Mouse (Mus musculus): ENCODE measurements around the gene Urgcp. TPM values are rescaled to one million over a fixed set of nuclear protein-coding genes. Genes with fewer than 3 reads are reported as not detected.
A peak's percentile ranks its signal among the peaks of the same experiment; 100 is the strongest.

The Urgcp gene
- polyA plus RNA-seq, 1 experiment from 2014 or later: 7.1 TPM

DNA sequence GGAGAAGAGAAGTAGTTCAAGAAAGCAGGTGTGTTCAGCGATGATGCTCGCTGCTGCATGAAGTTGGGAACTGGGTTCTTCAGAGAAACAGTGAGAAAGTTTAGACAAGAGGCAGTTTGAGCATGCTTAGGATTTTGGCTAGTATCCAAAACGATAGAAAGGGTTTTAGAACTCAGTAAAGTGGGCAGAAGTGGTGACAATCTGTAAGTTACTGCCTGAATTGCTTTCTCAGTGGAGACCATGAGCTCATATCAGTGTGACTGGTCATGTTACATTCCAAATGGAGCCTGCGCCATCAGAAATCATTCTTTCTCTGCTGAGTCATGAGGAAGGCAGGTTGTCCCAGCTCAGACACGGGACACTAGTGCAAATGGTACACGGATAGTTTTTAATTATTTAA, 3.8 kb upstream of the Urgcp start:
- 81% methylated on average over 6 of the region's 6 CpGs for WGBS (ENCODE audit: insufficient replicate concordance)
- no peak overlapping the region for H3K27ac ChIP-seq (ENCODE audit: low read depth)
- DNase-seq: no peak

DNA sequence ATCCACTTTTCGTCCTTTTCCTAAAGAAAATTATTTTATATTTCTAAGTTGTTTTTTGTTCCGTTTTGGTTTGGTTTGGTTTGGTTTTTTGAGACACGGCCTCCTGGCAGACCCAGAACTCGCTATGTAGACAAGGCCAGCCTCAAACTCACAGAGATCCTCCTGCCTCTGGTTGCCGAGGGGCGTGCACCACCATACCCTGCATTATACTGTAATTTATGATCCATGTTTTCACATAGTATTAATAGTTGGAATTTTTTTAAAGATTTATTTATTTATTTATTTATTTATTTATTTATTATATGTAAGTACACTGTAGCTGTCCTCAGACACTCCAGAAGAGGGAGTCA, 432 bp upstream of the Urgcp start:
- peaks cover 10% of the 10 kb centered on the region for H3K4me1 ChIP-seq (ENCODE audit: insufficient read depth)
- H3K9ac ChIP-seq (replicated peaks): peak overlapping the region; percentile 82
- H3K4me2 ChIP-seq (ENCODE audit: low read depth, low read length): peak overlapping the region; percentile 75
- no peaks in the 10 kb centered on the region for H3K27me3 ChIP-seq (ENCODE audit: insufficient read depth, low read length)
- 7% methylated on average over 6 of the region's 6 CpGs for WGBS (ENCODE audit: insufficient replicate concordance)
- peak overlapping the region; percentile 97; the same call in 1 of the 2 replicates for H3K27ac ChIP-seq (ENCODE audit: low read depth)
- TF ChIP-seq CTCF (IDR thresholded peaks at IDR 0.05; ENCODE audit: low read depth) (no peak), EP300 (IDR thresholded peaks at IDR 0.05; ENCODE audit: low read depth) (no peak)
- no peaks in the 10 kb centered on the region for H3K9me3 ChIP-seq (ENCODE audit: low read length)
- no peaks in the 10 kb centered on the region; the same call in 1 of the 2 replicates for H3K36me3 ChIP-seq (replicated peaks; ENCODE audit: insufficient read depth, low read length)
- ATAC-seq: no peak
- DNase-seq: no peak
- peak overlapping the region; percentile 75 for H3K4me3 ChIP-seq (ENCODE audit: low read depth, low read length)

More for the DNA sequence above, 3.8 kb upstream of the Urgcp start:
- Histone ChIP-seq H3K4me2 (ENCODE audit: low read depth, low read length) (no peak overlapping the region), H3K9me3 (ENCODE audit: low read length) (no peaks in the 10 kb centered on the region), H3K27me3 (ENCODE audit: insufficient read depth, low read length) (no peaks in the 10 kb centered on the region), H3K4me1 (ENCODE audit: insufficient read depth) (peaks cover 3% of the 10 kb centered on the region), H3K4me3 (ENCODE audit: low read depth, low read length) (no peak overlapping the region), H3K36me3 (replicated peaks; ENCODE audit: insufficient read depth, low read length) (peaks cover 12% of the 10 kb centered on the region), H3K9ac (replicated peaks) (no peak overlapping the region)
- no peak for ATAC-seq
- no peak for TF ChIP-seq CTCF (IDR thresholded peaks at IDR 0.05; ENCODE audit: low read depth)
- no peak for TF ChIP-seq EP300 (IDR thresholded peaks at IDR 0.05; ENCODE audit: low read depth)

DNA sequence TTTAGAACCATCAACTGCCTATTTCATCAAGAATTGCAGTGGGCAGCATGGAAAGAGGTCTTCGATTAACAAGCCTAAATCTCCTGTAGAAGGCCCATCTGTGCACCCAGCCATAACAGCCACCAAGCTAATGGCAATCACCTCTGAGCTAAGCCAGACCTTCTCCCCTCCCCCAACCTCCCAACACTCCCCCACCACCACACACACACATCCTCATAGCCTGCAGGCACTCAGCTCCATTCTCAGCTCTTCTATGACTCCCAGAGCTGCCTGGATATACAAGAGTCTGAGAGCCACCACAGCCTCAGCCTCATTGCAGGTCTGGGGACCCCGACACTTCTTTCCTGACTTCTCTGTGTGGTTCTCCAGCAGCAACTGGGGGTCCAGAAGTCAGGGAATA, 8.4 kb downstream of the Urgcp start:
- 83% methylated on average over 2 of the region's 2 CpGs for WGBS (ENCODE audit: insufficient replicate concordance)
- H3K9me3 ChIP-seq (ENCODE audit: low read length): no peaks in the 10 kb centered on the region
- no peaks in the 10 kb centered on the region; the same call in 1 of the 2 replicates for H3K36me3 ChIP-seq (replicated peaks; ENCODE audit: insufficient read depth, low read length)
- TF ChIP-seq CTCF (IDR thresholded peaks at IDR 0.05; ENCODE audit: low read depth): no peak
- ATAC-seq (no peak), DNase-seq (no peak)
- H3K27me3 ChIP-seq (ENCODE audit: insufficient read depth, low read length): no peaks in the 10 kb centered on the region
- no peak overlapping the region for H3K9ac ChIP-seq (replicated peaks)
- H3K4me3 ChIP-seq (ENCODE audit: low read depth, low read length): no peak overlapping the region
- H3K27ac ChIP-seq (ENCODE audit: low read depth): no peak overlapping the region
- H3K4me2 ChIP-seq (ENCODE audit: low read depth, low read length): no peak overlapping the region
- H3K4me1 ChIP-seq (ENCODE audit: insufficient read depth): no peaks in the 10 kb centered on the region

- ATAC-seq: no peak
- no peak overlapping the region for H3K9ac ChIP-seq (replicated peaks)
- no peak overlapping the region for H3K4me3 ChIP-seq (ENCODE audit: low read depth, low read length)
- no peaks in the 10 kb centered on the region for H3K9me3 ChIP-seq (ENCODE audit: low read length)
- H3K27me3 ChIP-seq (ENCODE audit: insufficient read depth, low read length): no peaks in the 10 kb centered on the region
- no peak overlapping the region for H3K27ac ChIP-seq (ENCODE audit: low read depth)
- H3K4me1 ChIP-seq (ENCODE audit: insufficient read depth): peaks cover 5% of the 10 kb centered on the region
- H3K4me2 ChIP-seq (ENCODE audit: low read depth, low read length): no peak overlapping the region
- no peak for TF ChIP-seq EP300 (IDR thresholded peaks at IDR 0.05; ENCODE audit: low read depth)
- no peak for TF ChIP-seq CTCF (IDR thresholded peaks at IDR 0.05; ENCODE audit: low read depth)
- 74% methylated on average over 2 of the region's 2 CpGs for WGBS (ENCODE audit: insufficient replicate concordance)
- H3K36me3 ChIP-seq (replicated peaks; ENCODE audit: insufficient read depth, low read length): no peaks in the 10 kb centered on the region
- DNase-seq: no peak
Measured at GRCm38 (mm10) chr11:5744951-5745350, 17.2 kb downstream of the Urgcp start.

DNA sequence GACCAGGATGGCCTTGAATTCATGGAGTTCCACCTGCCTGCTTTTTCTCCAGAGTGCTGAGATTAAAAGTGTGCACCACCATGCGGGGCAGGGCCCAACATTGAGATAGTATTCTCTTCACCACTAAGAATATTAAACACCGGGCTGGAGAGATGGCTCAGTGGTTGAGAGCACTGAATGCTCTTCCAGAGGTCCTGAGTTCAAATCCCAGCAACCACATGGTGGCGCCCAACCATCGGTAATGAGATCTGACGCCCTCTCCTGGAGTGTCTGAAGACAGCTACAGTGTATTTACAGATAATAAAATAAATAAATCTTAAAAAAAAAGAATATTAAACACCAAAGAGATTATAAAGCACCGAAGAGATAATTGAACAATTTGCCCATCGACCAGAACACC, 20.1 kb downstream of the Urgcp start:
- H3K9me3 ChIP-seq (ENCODE audit: low read length): no peaks in the 10 kb centered on the region
- no peak overlapping the region for H3K4me2 ChIP-seq (ENCODE audit: low read depth, low read length)
- no peaks in the 10 kb centered on the region for H3K27me3 ChIP-seq (ENCODE audit: insufficient read depth, low read length)
- H3K36me3 ChIP-seq (replicated peaks; ENCODE audit: insufficient read depth, low read length): no peaks in the 10 kb centered on the region
- TF ChIP-seq EP300 (IDR thresholded peaks at IDR 0.05; ENCODE audit: low read depth): no peak
- TF ChIP-seq CTCF (IDR thresholded peaks at IDR 0.05; ENCODE audit: low read depth): peak; percentile 72
- DNase-seq: peak; percentile 57
- H3K9ac ChIP-seq (replicated peaks): no peak overlapping the region
- H3K4me1 ChIP-seq (ENCODE audit: insufficient read depth): peaks cover 13% of the 10 kb centered on the region
- 71% methylated on average over 7 of the region's 7 CpGs for WGBS (ENCODE audit: insufficient replicate concordance)
- no peak for ATAC-seq
- no peak overlapping the region for H3K4me3 ChIP-seq (ENCODE audit: low read depth, low read length)
- H3K27ac ChIP-seq (ENCODE audit: low read depth): no peak overlapping the region

GRCm38 (mm10) chr11:5740965-5741627, 21.1 kb downstream of the Urgcp start:
- Histone ChIP-seq H3K27me3 (ENCODE audit: insufficient read depth, low read length) (no peaks in the 10 kb centered on the region), H3K36me3 (replicated peaks; ENCODE audit: insufficient read depth, low read length) (no peaks in the 10 kb centered on the region), H3K9ac (replicated peaks) (peak overlapping the region; percentile 98), H3K27ac (ENCODE audit: low read depth) (peak overlapping the region; percentile 93), H3K9me3 (ENCODE audit: low read length) (no peaks in the 10 kb centered on the region), H3K4me2 (ENCODE audit: low read depth, low read length) (peak overlapping the region; percentile 90), H3K4me3 (ENCODE audit: low read depth, low read length) (peak overlapping the region; percentile 87), H3K4me1 (ENCODE audit: insufficient read depth) (peaks cover 13% of the 10 kb centered on the region)
- WGBS (ENCODE audit: insufficient replicate concordance): under 1% methylated on average over 42 of the region's 50 CpGs
- peak; percentile 98 for ATAC-seq
- TF ChIP-seq EP300 (IDR thresholded peaks at IDR 0.05; ENCODE audit: low read depth) (no peak), CTCF (IDR thresholded peaks at IDR 0.05; ENCODE audit: low read depth) (no peak)
- peak; percentile 89 for DNase-seq
